Mouse (Mus musculus): ENCODE results near the gene Kctd17. TPM values are rescaled to one million over a fixed set of nuclear protein-coding genes. Genes with fewer than 3 reads are reported as not detected.

Kctd17 gene
- polyA plus RNA-seq, 1 experiment from 2014 or later = 18.6 TPM

- Histone ChIP-seq H3K4me1 (replicated peaks; ENCODE audit: control insufficient read depth, insufficient read depth, low read length) (peaks cover 8% of the 10 kb centered on the region), H3K27me3 (replicated peaks; ENCODE audit: control insufficient read depth, insufficient read depth, low read length) (0 out of 2 replicates have a peak, but pooled peaks cover 7% of the 10 kb centered on the region), H3K4me3 (ENCODE audit: low read depth, low read length) (no peak overlapping the region), H3K9ac (ENCODE audit: low read depth, low read length) (no peak overlapping the region), H3K27ac (ENCODE audit: low read depth, low read length) (no peak overlapping the region), H3K9me3 (ENCODE audit: control insufficient read depth) (no peaks in the 10 kb centered on the region), H3K4me2 (replicated peaks; ENCODE audit: low read depth) (no peak overlapping the region; the same call in 1 of the 2 replicates), H3K36me3 (ENCODE audit: control insufficient read depth, insufficient read depth) (no peaks in the 10 kb centered on the region)
- WGBS = 71% methylated on average over 7 of the region's 7 CpGs
- no peak for ATAC-seq
- TF ChIP-seq CTCF (IDR thresholded peaks at IDR 0.05; ENCODE audit: low read depth) = no peak
Measured at GRCm38 (mm10) chr15:78402423-78402822, 25.9 kb upstream of the Kctd17 start.

- Histone ChIP-seq H3K27me3 (replicated peaks; ENCODE audit: control insufficient read depth, insufficient read depth, low read length) (0 out of 2 replicates have a peak, but pooled peaks cover under 1% of the 10 kb centered on the region), H3K9ac (ENCODE audit: low read depth, low read length) (no peak overlapping the region), H3K4me1 (replicated peaks; ENCODE audit: control insufficient read depth, insufficient read depth, low read length) (peaks cover 8% of the 10 kb centered on the region), H3K4me2 (replicated peaks; ENCODE audit: low read depth) (peak overlapping the region; percentile 28), H3K36me3 (ENCODE audit: control insufficient read depth, insufficient read depth) (no peaks in the 10 kb centered on the region), H3K9me3 (ENCODE audit: control insufficient read depth) (no peaks in the 10 kb centered on the region), H3K4me3 (ENCODE audit: low read depth, low read length) (no peak overlapping the region), H3K27ac (ENCODE audit: low read depth, low read length) (no peak overlapping the region)
- no peak for ATAC-seq
- 21% methylated on average over 3 of the region's 3 CpGs for WGBS
- no peak for TF ChIP-seq CTCF (IDR thresholded peaks at IDR 0.05; ENCODE audit: low read depth)
Measured at GRCm38 (mm10) chr15:78403301-78403741, 25.0 kb upstream of the Kctd17 start.

- Histone ChIP-seq H3K4me3 (ENCODE audit: low read depth, low read length) (no peak overlapping the region), H3K4me2 (replicated peaks; ENCODE audit: low read depth) (peak overlapping the region; percentile 28), H3K27me3 (replicated peaks; ENCODE audit: control insufficient read depth, insufficient read depth, low read length) (no peaks in the 10 kb centered on the region), H3K4me1 (replicated peaks; ENCODE audit: control insufficient read depth, insufficient read depth, low read length) (peaks cover 9% of the 10 kb centered on the region), H3K9me3 (ENCODE audit: control insufficient read depth) (no peaks in the 10 kb centered on the region), H3K9ac (ENCODE audit: low read depth, low read length) (no peak overlapping the region), H3K36me3 (ENCODE audit: control insufficient read depth, insufficient read depth) (no peaks in the 10 kb centered on the region), H3K27ac (ENCODE audit: low read depth, low read length) (no peak overlapping the region)
- no peak for TF ChIP-seq CTCF (IDR thresholded peaks at IDR 0.05; ENCODE audit: low read depth)
- no peak for ATAC-seq
- 75% methylated on average over 1 of the region's 1 CpGs for WGBS
Measured at GRCm38 (mm10) chr15:78403896-78404295, 24.5 kb upstream of the Kctd17 start.

DNA sequence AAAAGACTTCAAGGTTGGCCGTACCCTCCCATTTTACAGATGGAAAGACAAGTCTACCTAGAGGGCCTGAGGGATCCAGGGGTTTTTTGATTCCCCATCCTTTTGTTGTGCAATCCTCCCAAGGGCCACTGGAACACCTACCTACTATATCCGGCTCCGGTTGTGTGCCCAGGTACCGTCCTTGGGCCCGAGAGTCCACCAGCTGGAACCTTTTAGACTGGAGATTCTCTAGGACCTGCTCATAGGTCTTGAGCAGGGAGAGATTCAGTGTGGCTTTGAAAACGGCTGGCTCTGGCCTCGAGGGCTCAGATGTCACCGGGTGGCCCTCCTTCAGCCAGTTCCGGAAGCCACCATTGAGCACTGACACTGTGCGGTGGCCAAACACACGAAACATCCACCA lies 23.3 kb upstream of the Kctd17 start:
- peaks cover 11% of the 10 kb centered on the region for H3K4me1 ChIP-seq (replicated peaks; ENCODE audit: control insufficient read depth, insufficient read depth, low read length)
- no peaks in the 10 kb centered on the region for H3K27me3 ChIP-seq (replicated peaks; ENCODE audit: control insufficient read depth, insufficient read depth, low read length)
- H3K4me2 ChIP-seq (replicated peaks; ENCODE audit: low read depth) = peak overlapping the region; percentile 85
- H3K4me3 ChIP-seq (ENCODE audit: low read depth, low read length) = peak overlapping the region; percentile 62
- no peak for ATAC-seq
- no peak overlapping the region for H3K9ac ChIP-seq (ENCODE audit: low read depth, low read length)
- H3K27ac ChIP-seq (ENCODE audit: low read depth, low read length) = peak overlapping the region; percentile 92; the same call in 1 of the 2 replicates
- H3K9me3 ChIP-seq (ENCODE audit: control insufficient read depth) = no peaks in the 10 kb centered on the region
- TF ChIP-seq CTCF (IDR thresholded peaks at IDR 0.05; ENCODE audit: low read depth) = no peak
- no peaks in the 10 kb centered on the region for H3K36me3 ChIP-seq (ENCODE audit: control insufficient read depth, insufficient read depth)
- 61% methylated on average over 11 of the region's 11 CpGs for WGBS

DNA sequence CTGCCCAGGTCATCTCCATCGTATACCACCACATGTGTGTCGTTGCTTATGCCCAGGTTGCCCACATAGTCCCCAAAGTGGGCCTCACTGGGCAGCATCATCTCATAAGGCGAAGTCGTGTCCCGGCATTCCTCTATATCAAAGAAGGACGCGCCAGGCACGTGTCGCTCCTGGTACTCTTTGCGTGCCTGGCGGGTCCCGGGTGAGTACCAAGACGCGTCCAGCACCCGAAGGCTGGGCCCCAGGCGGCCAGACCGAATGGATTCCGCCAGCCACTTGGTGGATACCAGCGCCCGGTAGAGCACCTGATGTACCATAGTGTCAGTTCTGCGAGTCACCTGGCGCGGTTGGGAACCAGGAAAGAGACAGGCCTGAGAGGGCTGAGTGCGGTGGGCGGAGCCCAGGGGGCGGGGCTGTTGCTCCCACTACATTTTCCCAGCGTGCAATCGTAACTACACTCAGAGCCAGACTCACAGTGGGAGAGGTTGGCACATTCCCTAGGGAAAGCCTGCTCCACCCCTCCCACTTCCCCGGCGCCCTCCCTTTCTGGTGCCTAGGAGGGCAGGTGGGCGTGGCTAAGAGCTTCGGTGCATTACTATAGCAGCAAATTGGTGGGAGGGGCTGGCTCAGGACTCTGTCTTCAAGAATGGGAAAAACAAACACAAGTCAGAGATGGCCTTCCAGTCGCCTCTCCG lies 22.7 kb upstream of the Kctd17 start, which contains the start of gene Tst:
Gene Tst, minus strand, starts transcription at position 391 of the 695 bp plus-strand sequence.
- Histone ChIP-seq H3K27me3 (replicated peaks; ENCODE audit: control insufficient read depth, insufficient read depth, low read length) (peaks cover 5% of the 10 kb centered on the region), H3K27ac (ENCODE audit: low read depth, low read length) (peak within 1 kb of the TSS; percentile 92), H3K4me2 (replicated peaks; ENCODE audit: low read depth) (peak within 1 kb of the TSS; percentile 85), H3K4me3 (ENCODE audit: low read depth, low read length) (peak within 1 kb of the TSS; percentile 62), H3K4me1 (replicated peaks; ENCODE audit: control insufficient read depth, insufficient read depth, low read length) (peaks cover 11% of the 10 kb centered on the region), H3K9me3 (ENCODE audit: control insufficient read depth) (no peaks in the 10 kb centered on the region), H3K9ac (ENCODE audit: low read depth, low read length) (peak within 1 kb of the TSS; percentile 79), H3K36me3 (ENCODE audit: control insufficient read depth, insufficient read depth) (no peaks in the 10 kb centered on the region)
- WGBS = 3% methylated on average over 34 of the region's 34 CpGs
- no peak for TF ChIP-seq CTCF (IDR thresholded peaks at IDR 0.05; ENCODE audit: low read depth)
- peak; percentile 81 for ATAC-seq

GRCm38 (mm10) chr15:78406293-78406934 lies 21.9 kb upstream of the Kctd17 start, which contains the start of gene Mpst:
Mpst (plus strand) TSS chr15:78406416.
- Histone ChIP-seq H3K27ac (ENCODE audit: low read depth, low read length) (peak within 1 kb of the TSS; percentile 92), H3K27me3 (replicated peaks; ENCODE audit: control insufficient read depth, insufficient read depth, low read length) (peaks cover 7% of the 10 kb centered on the region), H3K4me3 (ENCODE audit: low read depth, low read length) (peak within 1 kb of the TSS; percentile 62), H3K4me2 (replicated peaks; ENCODE audit: low read depth) (peak within 1 kb of the TSS; percentile 85), H3K9me3 (ENCODE audit: control insufficient read depth) (no peaks in the 10 kb centered on the region), H3K4me1 (replicated peaks; ENCODE audit: control insufficient read depth, insufficient read depth, low read length) (peaks cover 11% of the 10 kb centered on the region), H3K9ac (ENCODE audit: low read depth, low read length) (peak within 1 kb of the TSS; percentile 79), H3K36me3 (ENCODE audit: control insufficient read depth, insufficient read depth) (no peaks in the 10 kb centered on the region)
- ATAC-seq = peak; percentile 76
- TF ChIP-seq CTCF (IDR thresholded peaks at IDR 0.05; ENCODE audit: low read depth) = no peak
- 0% methylated on average over 40 of the region's 40 CpGs for WGBS
